Mouse (Mus musculus) inflammation-experienced regulatory T-cells, adult 6 months (primary cell): ENCODE results near the gene Frmpd2. TPM values are rescaled to one million over a fixed set of nuclear protein-coding genes. Genes with fewer than 3 reads are reported as not detected.

Experiments
- ATAC-seq: one replicate; pipeline ENCODE4 v1.8.0; 2017
- polyA plus RNA-seq, 3 experiments: library from polyadenylated mRNA; unstranded; fragments of 100-300 nt; shearing (Covaris generic); gene quantifications; one replicate each; pipeline ENCODE4 v1.2.1; 2017

Frmpd2 gene
- polyA plus RNA-seq, 3 experiments from 2014 or later = not detected

DNA sequence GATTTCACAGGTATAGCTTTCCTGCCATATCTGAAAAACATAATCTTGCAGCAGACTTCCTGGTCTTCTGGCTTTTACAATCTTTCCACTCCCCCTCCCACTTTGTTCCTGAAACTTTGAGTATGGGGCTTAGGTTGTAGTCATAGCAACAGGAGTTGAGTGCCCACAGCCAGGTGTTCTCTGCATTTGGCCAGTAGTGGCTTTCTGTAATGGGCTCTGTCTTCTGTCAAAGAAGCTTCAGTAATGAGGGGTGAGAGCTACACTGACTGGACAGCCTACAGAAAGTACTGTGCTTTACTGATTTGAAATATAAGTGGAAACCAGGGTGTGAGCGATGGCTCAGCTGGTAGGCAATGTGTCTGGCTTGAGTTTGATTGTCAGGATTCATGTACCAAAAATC lies 37.2 kb downstream of the Frmpd2 start:
- ATAC-seq = no peak

DNA sequence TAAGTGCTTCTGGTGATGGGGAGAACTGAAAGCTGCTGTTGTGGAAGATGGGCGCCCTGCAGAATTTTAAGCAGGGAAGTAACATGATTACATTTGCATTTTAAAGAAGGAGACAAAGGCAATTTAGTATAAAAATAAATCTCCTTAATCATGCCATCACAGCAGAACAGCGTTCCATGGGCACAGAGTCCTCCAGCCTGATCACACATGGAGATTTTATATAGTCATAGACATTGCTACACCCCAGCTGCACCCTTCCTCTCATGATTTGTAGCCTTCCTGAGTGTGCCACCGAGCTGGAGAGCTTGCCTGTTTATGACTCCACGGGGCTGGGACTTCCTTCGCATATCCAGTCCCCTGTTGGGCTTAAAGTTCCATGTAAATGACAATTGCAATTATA lies 42.4 kb downstream of the Frmpd2 start:
- ATAC-seq = no peak

DNA sequence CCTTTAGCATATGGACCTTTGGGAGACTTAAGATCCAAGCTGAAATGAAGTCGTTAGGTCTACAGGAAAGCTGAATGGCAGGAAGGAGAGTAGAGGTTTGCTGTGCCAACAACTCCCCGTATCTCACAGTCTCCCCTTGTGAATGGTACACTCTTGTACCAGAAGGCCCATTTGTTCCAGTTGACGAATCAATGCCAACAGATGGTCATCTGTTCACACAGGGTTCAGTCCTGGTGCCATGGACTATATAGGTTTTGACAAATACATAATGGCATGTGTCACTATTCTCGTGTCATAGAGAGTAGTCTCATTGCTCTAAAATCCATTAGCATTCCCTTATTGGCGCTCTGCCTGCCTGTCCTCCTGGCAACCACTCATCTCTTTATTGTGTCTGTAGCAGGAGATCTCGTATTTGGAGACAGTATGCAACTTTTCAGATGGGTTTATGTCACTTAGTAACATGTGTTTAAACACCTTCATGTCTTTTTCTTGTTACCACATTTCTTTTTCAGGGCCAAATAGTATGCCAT lies 43.3 kb downstream of the Frmpd2 start:
- no peak for ATAC-seq

DNA sequence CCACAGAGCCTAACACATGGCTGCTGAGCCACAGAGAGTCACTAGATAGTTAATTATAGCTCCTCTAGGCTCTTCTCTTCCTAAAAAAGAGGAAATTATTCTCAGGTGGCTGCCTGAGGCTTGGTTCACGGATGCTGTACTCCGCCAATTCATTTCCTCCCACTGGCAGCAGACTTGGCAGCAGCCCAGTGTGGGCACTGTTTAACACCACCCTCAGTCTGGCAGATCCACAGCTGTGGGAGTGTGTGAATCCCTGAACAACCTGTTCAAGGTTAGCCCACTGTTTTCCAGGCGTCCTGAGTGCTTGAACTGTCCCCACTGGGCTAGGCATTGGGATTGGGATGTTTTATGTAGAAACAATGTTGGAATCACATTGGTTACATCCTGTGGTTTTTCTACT lies 50.0 kb downstream of the Frmpd2 start:
- ATAC-seq = no peak

DNA sequence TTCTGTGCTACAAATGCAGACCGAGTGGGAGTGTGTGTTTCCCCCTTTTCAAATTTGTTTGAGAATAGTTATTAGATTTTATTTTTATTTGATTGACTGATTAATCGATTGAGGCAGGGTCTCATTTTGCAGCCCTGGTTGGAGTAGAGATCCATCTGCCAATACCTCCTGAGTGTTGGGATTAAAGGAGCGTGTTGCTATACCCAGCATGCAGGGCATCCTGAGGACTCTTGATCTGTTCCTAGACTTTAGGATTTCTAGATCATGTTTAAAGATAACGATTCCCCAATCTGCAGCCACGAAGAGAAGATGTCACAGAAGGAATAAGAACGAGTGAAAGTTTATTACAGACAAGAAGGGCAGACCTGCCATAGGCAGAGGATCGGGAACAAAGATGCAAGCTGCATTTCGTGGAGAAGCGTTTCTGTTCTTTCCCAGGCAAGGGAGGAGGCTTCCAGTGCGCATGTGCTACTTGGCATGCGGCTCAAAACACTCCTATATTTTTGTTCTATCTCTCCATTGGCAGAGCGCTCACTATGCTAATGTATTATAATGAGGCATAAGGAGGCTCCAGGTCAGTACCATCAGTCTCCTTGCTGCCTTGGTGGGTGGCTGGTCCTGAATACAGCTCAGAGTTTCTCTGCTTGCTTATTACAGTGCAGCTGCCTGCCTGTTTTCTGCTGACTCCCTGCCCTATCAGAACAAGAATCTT lies 53.9 kb downstream of the Frmpd2 start:
- no peak for ATAC-seq

DNA sequence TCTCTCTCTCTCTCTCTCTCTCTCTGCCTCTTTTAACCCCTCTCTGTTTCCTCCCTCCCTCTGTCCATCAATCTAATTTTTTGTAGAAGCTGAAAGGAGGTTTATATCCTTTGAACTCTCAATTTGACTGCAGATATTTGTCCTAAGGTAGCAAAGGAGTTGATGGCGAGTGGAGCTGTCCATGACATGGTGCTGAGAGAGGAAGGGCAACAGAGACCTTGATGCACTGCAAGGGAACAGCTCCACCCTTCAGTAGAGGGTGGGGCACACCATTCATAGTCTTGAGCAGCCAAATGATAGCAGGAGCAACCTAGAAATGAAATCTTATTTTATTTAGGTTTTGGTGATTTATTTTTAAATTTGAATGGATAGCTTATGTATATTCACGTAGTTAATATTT lies 55.1 kb downstream of the Frmpd2 start:
- ATAC-seq = no peak

DNA sequence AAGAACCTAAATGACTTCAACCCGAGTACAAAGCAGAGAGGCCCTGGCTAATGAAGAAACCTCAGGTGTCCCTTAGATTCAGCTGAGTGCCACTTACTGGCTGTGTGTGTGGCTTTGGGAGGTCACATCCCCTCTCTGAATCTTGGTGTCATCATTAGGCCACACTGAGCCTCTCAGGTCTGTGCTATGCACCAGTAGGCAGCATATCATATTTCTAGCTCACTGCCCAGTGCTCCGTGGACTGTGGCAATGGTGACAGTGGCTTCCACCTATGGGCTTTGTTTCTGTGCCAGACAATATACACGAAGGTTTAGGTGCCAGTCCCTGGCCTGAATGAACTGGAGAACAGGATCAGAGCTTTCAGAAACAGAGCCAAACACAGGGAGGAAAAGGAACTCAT lies 56.4 kb downstream of the Frmpd2 start:
- no peak for ATAC-seq

DNA sequence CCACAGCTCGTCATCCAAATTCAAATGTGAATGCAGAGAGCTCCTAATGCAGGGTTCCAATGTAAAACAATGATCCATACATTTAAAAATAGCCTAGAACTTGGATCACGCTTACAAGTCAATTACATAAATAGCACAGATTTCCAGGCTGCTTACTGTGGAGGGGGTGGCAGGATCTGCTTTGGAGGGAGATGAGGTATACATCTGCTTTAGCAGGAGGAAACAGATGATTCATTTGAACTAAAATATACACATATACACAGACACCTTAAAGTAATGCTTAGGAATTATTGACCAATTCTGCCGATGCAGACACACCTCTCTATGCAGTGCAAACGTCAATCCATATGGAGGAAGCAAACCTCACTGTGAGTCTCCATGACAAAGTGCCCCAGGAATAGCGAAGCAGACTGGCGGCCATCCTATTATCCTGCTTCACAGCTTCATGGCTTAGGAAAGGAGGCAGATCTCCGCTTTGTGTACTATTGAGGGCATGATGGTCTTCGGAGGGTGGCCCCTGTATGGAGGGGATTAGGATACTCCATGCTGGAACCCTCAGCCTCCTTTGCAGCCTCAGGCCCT lies 59.9 kb downstream of the Frmpd2 start:
- ATAC-seq = no peak

DNA sequence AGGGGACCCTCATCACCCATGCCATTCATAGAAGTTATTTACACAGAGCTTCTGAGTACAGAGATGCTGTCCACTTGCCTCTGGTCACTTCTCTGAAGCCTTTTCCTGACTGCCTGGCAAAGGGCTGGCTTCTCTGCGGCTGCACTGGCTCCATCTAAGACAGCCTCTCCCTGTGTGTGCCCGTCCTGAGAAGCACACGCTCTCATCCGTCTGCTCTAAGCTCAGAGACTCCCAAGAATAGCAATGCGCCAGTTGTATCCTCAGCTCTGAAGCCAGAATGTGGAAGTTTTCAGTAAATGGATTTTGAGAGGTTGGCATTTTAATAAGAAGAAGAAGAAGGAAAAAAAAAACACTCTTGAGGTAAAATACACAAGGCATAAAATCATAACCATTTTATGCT lies 61.3 kb downstream of the Frmpd2 start:
- no peak for ATAC-seq

DNA sequence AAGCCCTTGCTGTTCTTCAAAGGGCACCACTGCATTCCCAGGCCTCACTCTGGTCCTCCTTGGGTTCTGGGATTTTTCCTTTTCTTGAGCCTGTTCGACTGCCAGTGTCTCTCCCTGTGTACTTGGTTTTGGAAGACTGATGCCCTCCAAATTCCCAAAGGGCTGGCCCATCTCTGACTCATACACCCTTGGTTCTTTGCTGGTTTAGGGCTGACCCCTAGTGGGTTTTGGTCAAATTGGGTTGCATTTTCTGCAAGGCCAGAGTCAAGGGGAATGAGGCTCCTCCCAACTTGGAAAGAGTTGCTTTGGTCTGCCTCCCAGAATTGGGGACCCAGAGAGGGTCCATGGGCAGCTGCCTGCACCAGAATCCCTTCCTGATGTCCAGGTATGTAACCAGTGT lies 62.0 kb downstream of the Frmpd2 start:
- ATAC-seq = no peak

DNA sequence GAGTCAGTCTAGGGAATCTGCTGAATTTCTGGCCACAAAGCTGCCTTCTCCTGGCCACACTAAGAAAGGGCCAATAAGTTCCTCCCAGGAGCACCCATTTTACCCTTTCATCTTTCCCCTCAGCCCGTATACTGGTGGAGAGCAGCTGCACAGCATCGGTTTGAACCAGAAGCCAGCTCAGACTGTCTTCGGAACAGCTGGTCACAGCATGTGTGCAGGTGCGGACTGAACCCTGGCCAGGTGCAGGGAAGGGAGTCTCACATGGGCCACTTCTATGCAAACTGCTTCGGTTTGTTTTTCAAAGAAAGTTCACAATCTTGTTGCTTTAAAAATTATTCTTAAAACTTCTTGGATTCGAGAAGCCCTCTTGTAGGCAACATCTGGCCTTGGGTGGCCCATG lies 63.8 kb downstream of the Frmpd2 start:
- ATAC-seq = no peak

DNA sequence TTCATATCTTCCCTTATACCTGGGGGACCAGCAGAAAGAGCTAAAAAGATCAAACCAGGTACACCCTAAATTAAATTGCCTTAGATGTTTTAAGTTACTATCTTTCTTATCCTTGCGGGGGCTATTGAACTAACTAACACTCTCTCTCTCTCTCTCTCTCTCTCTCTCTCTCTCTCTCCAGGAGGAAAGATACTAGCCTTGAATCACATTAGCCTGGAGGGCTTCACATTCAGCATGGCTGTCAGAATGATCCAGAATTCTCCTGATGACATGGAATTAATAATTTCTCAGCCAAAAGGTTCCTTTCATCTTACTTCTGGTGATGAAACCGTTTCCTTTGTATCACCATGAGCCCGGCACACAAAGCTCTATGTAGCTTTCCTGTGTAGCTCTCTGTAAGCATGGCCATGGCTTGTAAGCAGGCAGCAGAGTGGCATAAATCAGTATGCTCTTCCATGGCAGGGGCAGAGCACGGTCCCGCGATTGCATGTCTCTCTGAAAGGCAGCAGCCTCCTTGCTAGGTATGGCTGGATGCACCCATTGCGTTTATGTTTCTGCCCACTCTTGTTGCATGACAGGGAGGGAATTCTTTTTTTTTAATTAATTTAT lies 68.2 kb downstream of the Frmpd2 start:
- no peak for ATAC-seq

DNA sequence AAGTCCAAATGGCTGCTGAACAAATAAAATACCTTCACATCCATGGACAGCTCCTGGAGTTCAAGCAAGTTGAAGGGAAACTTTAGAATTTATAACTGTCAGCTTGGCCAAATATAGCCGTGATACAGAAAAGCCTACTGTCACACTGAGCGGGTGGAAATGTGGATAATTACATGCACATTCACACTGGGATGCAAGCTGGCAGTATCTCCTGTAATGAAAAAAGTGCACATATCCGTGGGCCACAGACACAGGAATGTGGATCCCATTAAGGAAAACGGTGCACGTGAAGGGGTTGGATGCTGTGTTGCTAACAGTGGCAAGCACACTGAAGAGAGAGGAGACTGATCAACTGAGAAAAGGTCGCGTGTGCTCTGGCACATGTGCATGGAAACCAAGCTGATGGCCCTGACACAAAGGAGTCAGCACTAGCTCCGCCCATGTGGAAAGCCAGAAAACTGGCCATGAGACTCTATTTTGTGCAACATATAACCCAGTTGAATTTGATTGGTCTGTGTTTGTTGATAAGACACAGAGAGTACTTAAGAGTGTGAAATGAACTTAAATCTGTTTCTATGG lies 74.2 kb downstream of the Frmpd2 start:
- ATAC-seq = no peak

DNA sequence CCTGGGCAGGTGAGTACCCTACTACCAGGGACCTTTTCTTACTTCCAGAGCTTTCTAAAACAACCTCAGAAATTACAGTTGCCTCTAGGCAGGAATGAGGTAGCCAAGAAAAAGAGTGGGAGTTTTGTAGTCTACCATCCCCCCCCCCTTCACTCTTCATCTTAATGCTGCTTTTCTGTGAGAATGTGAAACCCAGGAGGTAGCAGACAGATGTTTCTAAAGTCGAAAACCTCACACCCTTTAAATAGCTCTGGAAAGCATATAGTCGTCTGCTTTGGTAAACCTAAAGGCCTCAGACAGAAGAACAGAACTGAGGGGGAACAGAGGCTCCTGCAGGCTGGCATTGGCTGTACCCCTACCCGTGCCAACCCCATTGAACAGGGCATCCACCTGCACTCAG lies 77.2 kb downstream of the Frmpd2 start:
- ATAC-seq = no peak

DNA sequence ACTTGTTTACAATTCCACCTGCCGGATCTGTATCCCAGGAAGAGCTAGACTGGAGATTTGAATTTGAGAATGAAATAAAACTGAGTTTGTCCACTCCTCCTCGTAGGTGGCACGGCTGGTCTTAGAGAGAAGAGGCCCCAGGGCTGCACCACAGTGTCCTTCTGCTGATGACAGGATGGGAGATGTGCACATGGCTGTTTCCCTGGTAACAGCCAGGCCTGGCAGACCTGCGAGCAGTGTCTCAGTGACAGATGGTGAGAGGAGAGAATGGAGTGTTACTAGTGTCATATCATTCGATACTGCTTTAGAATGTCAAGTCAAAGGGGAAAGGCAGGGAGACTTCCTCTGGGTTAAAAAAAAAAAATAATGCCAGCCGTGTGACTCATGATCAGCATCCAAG lies 78.4 kb downstream of the Frmpd2 start:
- ATAC-seq = no peak

DNA sequence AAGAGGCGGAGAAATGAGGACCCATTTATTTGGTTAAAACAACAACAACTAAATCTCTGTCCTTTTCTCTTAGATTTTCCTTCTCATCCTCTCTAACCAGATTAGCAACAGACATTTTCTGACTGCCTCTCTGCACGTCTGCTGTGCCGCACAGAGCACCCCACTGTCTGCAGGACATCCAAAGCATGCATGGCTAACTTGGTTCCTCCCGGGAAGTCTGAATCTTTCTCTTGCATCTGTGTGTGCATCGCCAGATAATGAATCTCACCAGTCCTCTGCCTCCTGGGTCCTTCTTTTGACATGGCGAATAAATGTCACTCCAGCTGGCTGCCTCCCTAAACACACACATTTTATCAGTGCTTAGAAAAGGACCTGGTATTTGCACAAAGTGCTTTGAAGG lies 99.2 kb downstream of the Frmpd2 start:
- no peak for ATAC-seq

DNA sequence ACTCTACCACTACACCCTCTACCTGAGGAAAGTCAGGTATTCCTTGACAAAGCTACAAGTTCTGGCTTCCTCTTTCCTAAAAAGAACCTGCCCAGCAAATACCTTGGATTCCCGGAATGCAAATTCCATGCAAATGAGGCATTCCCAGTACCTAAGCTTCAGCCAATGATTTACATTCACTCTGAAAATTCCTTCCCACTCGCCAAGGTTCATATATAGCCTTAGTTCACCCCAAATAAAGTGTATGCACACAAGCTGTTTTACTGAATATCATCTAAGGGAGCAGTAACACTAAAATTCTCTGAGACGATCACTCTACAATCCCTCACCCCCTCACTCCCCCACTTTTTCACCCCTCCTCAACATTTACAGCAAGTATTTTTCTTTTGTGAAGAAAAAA lies 102.1 kb downstream of the Frmpd2 start:
- no peak for ATAC-seq

DNA sequence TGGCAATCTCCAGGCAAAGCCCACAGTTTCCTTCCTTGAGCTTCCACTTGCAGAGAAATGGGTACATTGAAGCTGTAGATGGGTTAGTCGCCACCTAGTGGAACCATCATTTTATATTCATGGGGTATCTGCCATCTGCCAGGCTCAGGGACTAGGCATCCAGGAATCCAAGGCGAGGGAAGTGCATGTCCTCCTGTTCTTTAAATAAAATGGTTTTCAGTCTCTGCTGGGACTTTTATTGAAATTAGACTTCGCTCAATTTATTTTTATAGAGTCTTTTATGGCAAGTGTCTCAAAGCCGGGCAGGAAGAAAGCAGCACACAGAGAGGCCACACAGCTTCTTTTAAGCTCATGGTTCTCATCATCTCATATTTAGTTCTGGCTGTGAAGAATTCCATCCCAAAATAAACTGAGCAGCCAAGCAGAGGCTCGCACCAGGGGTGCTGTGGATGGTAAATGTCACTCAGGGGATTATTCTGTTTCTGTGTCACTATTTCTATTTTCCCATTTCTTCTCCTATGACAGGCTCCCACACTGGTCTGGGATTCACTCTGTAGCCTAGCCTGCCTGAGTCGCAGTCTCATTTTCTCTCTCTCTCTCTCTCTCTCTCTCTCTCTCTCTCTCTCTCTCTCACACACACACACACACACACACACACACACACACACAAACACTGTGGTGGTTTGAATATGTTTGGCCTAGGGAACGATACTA lies 108.4 kb downstream of the Frmpd2 start:
- ATAC-seq = no peak

DNA sequence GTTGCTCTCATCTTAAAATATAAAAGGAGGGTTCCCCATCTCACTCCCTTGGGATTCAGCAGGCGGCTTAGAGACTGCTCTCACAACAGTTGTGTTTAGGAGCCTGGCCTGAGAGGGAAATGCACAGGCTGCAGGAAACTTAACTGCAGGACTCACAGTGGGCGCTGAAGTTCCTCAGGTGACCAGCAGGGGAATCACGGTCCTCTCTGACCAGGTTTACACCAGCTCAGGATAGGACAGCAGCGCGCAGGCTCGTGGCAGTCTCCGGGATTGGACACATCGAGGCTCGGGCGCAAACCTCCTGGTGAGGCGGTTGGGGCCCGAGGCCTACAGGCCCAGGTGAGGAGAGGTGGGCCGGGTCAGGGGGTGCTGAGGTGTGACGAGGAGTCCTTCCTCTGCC lies 117.5 kb downstream of the Frmpd2 start, which contains the start of gene Ptpn20:
Gene Ptpn20 (plus strand): TSS at position 257 of the 400 bp plus-strand sequence.
- no peak for ATAC-seq

DNA sequence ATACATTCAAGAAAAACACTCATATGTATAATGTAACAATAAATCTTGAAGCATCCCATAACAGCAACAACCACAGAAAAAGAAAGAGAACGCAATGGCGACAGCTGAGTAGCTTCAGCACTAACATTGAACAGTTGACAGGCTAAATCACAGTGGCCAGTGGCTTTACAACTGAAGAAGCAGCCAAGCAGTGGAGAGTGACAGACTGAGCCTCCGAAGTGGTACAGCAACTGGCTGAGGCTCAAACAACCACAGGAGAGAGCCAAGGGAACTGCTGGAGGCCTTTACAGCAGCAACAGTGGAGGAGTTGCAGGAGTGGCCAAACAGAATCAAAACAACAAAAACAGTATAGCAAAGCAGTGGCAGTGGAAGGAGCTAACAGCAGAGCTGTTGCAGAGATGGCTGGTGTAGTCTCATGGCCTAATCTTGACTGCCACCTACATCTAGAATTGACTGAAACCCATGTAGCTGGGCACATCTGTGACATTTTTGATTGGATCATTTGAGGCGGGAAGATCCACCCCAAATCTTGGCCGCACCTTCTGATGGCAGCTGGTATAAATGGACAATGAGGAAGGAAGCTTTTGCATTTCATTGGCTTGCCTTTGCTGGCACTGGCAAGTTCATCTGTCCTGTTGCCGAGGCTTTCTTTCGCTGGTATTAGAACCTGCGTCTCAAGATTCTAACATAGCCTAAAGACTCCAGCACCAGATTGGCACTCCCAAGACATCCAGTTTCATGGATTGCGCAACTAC lies 127.1 kb downstream of the Frmpd2 start:
- no peak for ATAC-seq

DNA sequence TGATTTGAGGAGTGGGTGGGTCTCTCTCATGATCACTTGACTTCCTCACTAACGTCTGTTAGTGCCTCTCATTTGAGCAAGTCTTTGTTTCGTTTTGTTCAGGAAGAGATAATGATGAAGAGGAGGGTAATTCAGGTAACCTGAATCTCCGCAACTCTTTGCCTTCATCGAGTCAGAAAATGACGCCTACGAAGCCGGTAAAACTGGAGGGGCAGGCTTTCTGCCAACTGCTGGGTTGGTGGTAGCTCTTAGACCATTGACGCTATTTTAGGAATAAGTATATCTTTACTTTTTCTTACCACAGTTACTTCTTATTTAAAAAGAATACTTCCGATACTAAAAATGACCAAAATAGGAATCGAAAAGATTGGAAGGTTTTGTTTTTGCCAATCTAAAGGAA lies 135.9 kb downstream of the Frmpd2 start:
- ATAC-seq = no peak
